Mouse (Mus musculus) midbrain, embryonic 14.5 days (tissue): ENCODE results near the gene Rab20. TPM values are rescaled to one million over a fixed set of nuclear protein-coding genes. Genes with fewer than 3 reads are reported as not detected.
A peak's percentile ranks its signal among the peaks of the same experiment; 100 is the strongest.

Experiments
- ATAC-seq: fragments of 200-750 bp; cut with Nextera tagmentation; 2 replicates; pipeline ENCODE4 v1.8.0; 2017; ENCODE audit warnings: moderate number of reproducible peaks, moderate library complexity; ENCODE audit not compliant: low FRiP score, low TSS enrichment
- DNase-seq: peaks from one replicate; pipeline ENCODE4 v3.0.0-alpha.2; 2015
- H3K27ac ChIP-seq: fragments of 300-500 bp; sonication (generic); replicated peaks from 2 replicates; pipeline ENCODE4 v1.5.1; 2014; ENCODE audit warnings: mild to moderate bottlenecking, low read depth, low read length, moderate library complexity
- H3K27me3 ChIP-seq: fragments of 300-500 bp; sonication (generic); 2 replicates; pipeline ENCODE4 v1.6.1; 2014; ENCODE audit warnings: low read length, control low read depth, mixed read lengths; ENCODE audit not compliant: control insufficient read depth, insufficient read depth
- H3K36me3 ChIP-seq: fragments of 300-500 bp; sonication (generic); 2 replicates; pipeline ENCODE4 v1.6.1; 2014; ENCODE audit warnings: low read length, control low read depth; ENCODE audit not compliant: control insufficient read depth, insufficient read depth
- H3K4me1 ChIP-seq: fragments of 300-500 bp; sonication (generic); 2 replicates; pipeline ENCODE4 v1.6.1; 2014; ENCODE audit warnings: mild to moderate bottlenecking, antibody characterized with exemption, low read length, control low read depth; ENCODE audit not compliant: control insufficient read depth, insufficient read depth
- H3K4me2 ChIP-seq: fragments of 300-500 bp; sonication (generic); 2 replicates; pipeline ENCODE4 v1.6.1; 2014; ENCODE audit warnings: mild to moderate bottlenecking, low read length, moderate library complexity
- H3K4me3 ChIP-seq: fragments of 300-500 bp; sonication (generic); replicated peaks from 2 replicates; pipeline ENCODE4 v1.5.1; 2014; ENCODE audit warnings: low read depth, low read length
- H3K9ac ChIP-seq: fragments of 300-500 bp; sonication (generic); replicated peaks from 2 replicates; pipeline ENCODE4 v1.6.1; 2014; ENCODE audit warnings: mild to moderate bottlenecking, low read length, moderate library complexity
- H3K9me3 ChIP-seq: fragments of 300-500 bp; sonication (generic); 2 replicates; pipeline ENCODE4 v1.6.1; 2016; ENCODE audit warnings: low read length, control low read depth, mixed read lengths; ENCODE audit not compliant: control insufficient read depth
- WGBS: fragments of 180-500 bp; shearing (Covaris S2); extraction: QIAGEN DNeasy Blood & Tissue Kit; methylation state at CpG from one replicate; pipeline ENCODE4 v1.1.7; 2014; 5-methylcytosine and 5-hydroxymethylcytosine counted together
- polyA plus RNA-seq: library from polyadenylated mRNA; unstranded; fragments of >200 nt; fragmentation: Nextera tagmentation; extraction: Ambion mirVana; gene quantifications from 2 replicates; pipeline ENCODE4 v1.2.1, GENCODE M21; 2014

Rab20 gene
- polyA plus RNA-seq, 1 experiment from 2014 or later: 0.25 TPM

GRCm38 (mm10) chr8:11454228-11454627 is 24.3 kb downstream of the Rab20 start:
- Histone ChIP-seq H3K4me2 (no peak overlapping the region), H3K4me1 (peaks cover 12% of the 10 kb centered on the region; the same call in 1 of the 2 replicates), H3K27ac (no peak overlapping the region), H3K27me3 (no peaks in the 10 kb centered on the region), H3K9ac (no peak overlapping the region), H3K4me3 (no peak overlapping the region), H3K9me3 (no peaks in the 10 kb centered on the region), H3K36me3 (no peaks in the 10 kb centered on the region)
- WGBS: 22% methylated on average over 12 of the region's 12 CpGs
- no peak for ATAC-seq
- peak; percentile 16 for DNase-seq

- ATAC-seq (no peak), DNase-seq (peak; percentile 32)
Observed at GRCm38 (mm10) chr8:11452974-11453373, 25.5 kb downstream of the Rab20 start.

GRCm38 (mm10) chr8:11452559-11452958 is 26.0 kb downstream of the Rab20 start:
- Histone ChIP-seq H3K9ac (no peak overlapping the region), H3K27me3 (no peaks in the 10 kb centered on the region), H3K9me3 (no peaks in the 10 kb centered on the region), H3K4me3 (no peak overlapping the region), H3K4me2 (no peak overlapping the region), H3K27ac (no peak overlapping the region), H3K36me3 (no peaks in the 10 kb centered on the region), H3K4me1 (peaks cover 12% of the 10 kb centered on the region; the same call in 1 of the 2 replicates)
- WGBS: 51% methylated on average over 3 of the region's 3 CpGs
- DNase-seq (no peak), ATAC-seq (no peak)

More at GRCm38 (mm10) chr8:11452974-11453373, 25.5 kb downstream of the Rab20 start:
- H3K4me1 ChIP-seq: peaks cover 12% of the 10 kb centered on the region; the same call in 1 of the 2 replicates
- WGBS: 7% methylated on average over 4 of the region's 4 CpGs
- H3K36me3 ChIP-seq: no peaks in the 10 kb centered on the region
- H3K9ac ChIP-seq: no peak overlapping the region
- H3K9me3 ChIP-seq: no peaks in the 10 kb centered on the region
- no peak overlapping the region for H3K27ac ChIP-seq
- H3K27me3 ChIP-seq: no peaks in the 10 kb centered on the region
- H3K4me3 ChIP-seq: no peak overlapping the region
- no peak overlapping the region for H3K4me2 ChIP-seq

GRCm38 (mm10) chr8:11452152-11452551 is 26.4 kb downstream of the Rab20 start:
- Histone ChIP-seq H3K9me3 (no peaks in the 10 kb centered on the region), H3K4me3 (no peak overlapping the region), H3K36me3 (no peaks in the 10 kb centered on the region), H3K4me1 (peaks cover 12% of the 10 kb centered on the region; the same call in 1 of the 2 replicates), H3K9ac (no peak overlapping the region), H3K4me2 (no peak overlapping the region), H3K27ac (no peak overlapping the region), H3K27me3 (no peaks in the 10 kb centered on the region)
- 95% methylated on average over 1 of the region's 1 CpGs for WGBS
- DNase-seq: no peak
- no peak for ATAC-seq

- no peak for ATAC-seq
Observed at GRCm38 (mm10) chr8:11450184-11451113, 28.1 kb downstream of the Rab20 start.

GRCm38 (mm10) chr8:11447910-11448570 is 30.5 kb downstream of the Rab20 start:
- DNase-seq: no peak

More at GRCm38 (mm10) chr8:11450184-11451113, 28.1 kb downstream of the Rab20 start:
- Histone ChIP-seq H3K9me3 (no peaks in the 10 kb centered on the region), H3K36me3 (no peaks in the 10 kb centered on the region), H3K4me1 (peaks cover 12% of the 10 kb centered on the region; the same call in 1 of the 2 replicates), H3K9ac (no peak overlapping the region), H3K27me3 (no peaks in the 10 kb centered on the region), H3K4me2 (no peak overlapping the region), H3K27ac (no peak overlapping the region), H3K4me3 (no peak overlapping the region)
- peak; percentile 59 for DNase-seq
- 23% methylated on average over 8 of the region's 8 CpGs for WGBS

GRCm38 (mm10) chr8:11445790-11446189 is 32.7 kb downstream of the Rab20 start:
- ATAC-seq (no peak), DNase-seq (no peak)
- H3K9me3 ChIP-seq: no peaks in the 10 kb centered on the region
- H3K36me3 ChIP-seq: no peaks in the 10 kb centered on the region
- H3K27me3 ChIP-seq: no peaks in the 10 kb centered on the region
- no peak overlapping the region for H3K4me3 ChIP-seq
- 92% methylated on average over 13 of the region's 13 CpGs for WGBS
- H3K4me1 ChIP-seq: no peaks in the 10 kb centered on the region
- no peak overlapping the region for H3K27ac ChIP-seq
- no peak overlapping the region for H3K4me2 ChIP-seq
- H3K9ac ChIP-seq: no peak overlapping the region

More at GRCm38 (mm10) chr8:11447910-11448570, 30.5 kb downstream of the Rab20 start:
- WGBS: 93% methylated on average over 23 of the region's 23 CpGs
- Histone ChIP-seq H3K27ac (no peak overlapping the region), H3K9ac (no peak overlapping the region), H3K27me3 (no peaks in the 10 kb centered on the region), H3K4me3 (no peak overlapping the region), H3K4me2 (no peak overlapping the region), H3K4me1 (0 out of 2 replicates have a peak, but pooled peaks cover 5% of the 10 kb centered on the region), H3K36me3 (no peaks in the 10 kb centered on the region), H3K9me3 (no peaks in the 10 kb centered on the region)
- ATAC-seq: no peak

GRCm38 (mm10) chr8:11444216-11444615 is 34.3 kb downstream of the Rab20 start:
- H3K9ac ChIP-seq: no peak overlapping the region

More at GRCm38 (mm10) chr8:11444216-11444615, 34.3 kb downstream of the Rab20 start:
- no peaks in the 10 kb centered on the region for H3K9me3 ChIP-seq
- H3K27me3 ChIP-seq: no peaks in the 10 kb centered on the region
- H3K4me3 ChIP-seq: no peak overlapping the region
- H3K27ac ChIP-seq: no peak overlapping the region
- DNase-seq: no peak
- WGBS: 88% methylated on average over 7 of the region's 7 CpGs
- no peaks in the 10 kb centered on the region for H3K4me1 ChIP-seq
- no peaks in the 10 kb centered on the region for H3K36me3 ChIP-seq
- ATAC-seq: no peak
- no peak overlapping the region for H3K4me2 ChIP-seq
